Mouse (Mus musculus): ENCODE results near the gene Pde4b. TPM values are rescaled to one million over a fixed set of nuclear protein-coding genes. Genes with fewer than 3 reads are reported as not detected.

Pde4b gene
- polyA plus RNA-seq, 1 experiment from 2014 or later = 6.8 TPM

DNA sequence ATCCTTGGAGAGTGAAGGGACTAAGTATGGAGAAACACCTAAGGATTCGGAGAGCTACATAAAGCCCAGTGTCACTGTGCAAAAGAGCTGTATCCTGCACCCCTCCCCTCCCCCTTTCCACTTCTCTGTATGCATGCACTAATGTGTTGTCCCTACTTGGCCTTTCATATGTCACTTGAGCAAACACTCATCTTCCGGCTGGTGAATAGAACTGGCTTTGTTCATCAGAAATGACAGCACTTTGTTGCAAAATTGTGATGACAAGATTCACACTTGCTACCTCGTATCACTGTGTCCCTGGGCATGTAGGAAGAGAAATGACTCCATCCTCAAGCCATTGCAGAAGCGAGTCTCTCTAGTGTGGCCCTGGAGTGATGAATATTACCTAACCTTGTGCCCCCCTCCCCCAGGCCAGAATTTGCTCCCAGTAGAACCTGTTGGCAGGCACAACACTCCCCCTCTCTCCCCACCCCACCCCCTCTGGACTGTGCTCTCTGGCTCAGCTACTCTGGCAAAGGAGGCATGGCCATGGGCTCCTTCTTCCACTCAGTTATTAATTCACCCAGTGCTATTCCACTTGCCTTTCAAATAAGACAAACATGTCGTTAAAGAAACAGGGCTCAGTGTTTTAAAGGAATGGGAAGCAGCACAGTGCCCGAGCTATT lies 497.4 kb downstream of the Pde4b start:
- Histone ChIP-seq H3K27ac (replicated peaks; ENCODE audit: low read depth, low read length) (no peak overlapping the region), H3K9me3 (ENCODE audit: control insufficient read depth, low read length) (no peaks in the 10 kb centered on the region), H3K4me3 (ENCODE audit: low read depth, low read length) (no peak overlapping the region), H3K4me1 (ENCODE audit: control insufficient read depth, insufficient read depth, low read length) (peaks cover 3% of the 10 kb centered on the region; the same call in 1 of the 2 replicates), H3K27me3 (ENCODE audit: control insufficient read depth, insufficient read depth, low read length) (no peaks in the 10 kb centered on the region), H3K36me3 (ENCODE audit: control insufficient read depth, insufficient read depth, low read length) (no peaks in the 10 kb centered on the region), H3K4me2 (ENCODE audit: low read depth, severe bottlenecking) (no peak overlapping the region), H3K9ac (ENCODE audit: low read length) (no peak overlapping the region)
- WGBS = 65% methylated on average over 6 of the region's 6 CpGs
- DNase-seq (ENCODE audit: low spot score) = peak; percentile 13
- ATAC-seq (ENCODE audit: insufficient number of reproducible peaks, low FRiP score, low TSS enrichment, low read depth) = no peak

DNA sequence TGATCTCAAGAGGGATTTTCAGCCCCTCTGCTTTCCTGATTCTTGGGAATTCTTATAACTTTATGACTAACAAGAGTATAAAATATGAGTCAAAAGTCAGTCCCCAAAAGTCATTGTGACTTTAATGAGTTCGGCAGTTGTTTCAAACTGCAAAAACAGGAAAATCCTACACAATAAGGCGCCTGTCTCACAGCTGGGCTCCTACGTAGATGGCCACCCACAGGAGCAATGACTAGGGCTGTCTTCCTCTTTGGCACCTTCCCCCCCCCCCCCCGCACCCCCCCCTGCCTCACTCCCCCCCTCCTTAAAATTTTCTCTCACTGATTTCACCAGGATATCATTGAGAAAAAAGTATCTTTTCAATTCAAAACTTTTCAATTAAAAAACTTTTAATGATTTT lies 498.2 kb downstream of the Pde4b start:
- H3K9me3 ChIP-seq (ENCODE audit: control insufficient read depth, low read length) = no peaks in the 10 kb centered on the region
- H3K4me1 ChIP-seq (ENCODE audit: control insufficient read depth, insufficient read depth, low read length) = peaks cover 3% of the 10 kb centered on the region; the same call in 1 of the 2 replicates
- H3K4me3 ChIP-seq (ENCODE audit: low read depth, low read length) = no peak overlapping the region
- H3K27ac ChIP-seq (replicated peaks; ENCODE audit: low read depth, low read length) = no peak overlapping the region
- H3K27me3 ChIP-seq (ENCODE audit: control insufficient read depth, insufficient read depth, low read length) = no peaks in the 10 kb centered on the region
- DNase-seq (ENCODE audit: low spot score) (peak; percentile 16), ATAC-seq (ENCODE audit: insufficient number of reproducible peaks, low FRiP score, low TSS enrichment, low read depth) (no peak)
- WGBS = 63% methylated on average over 3 of the region's 4 CpGs
- no peak overlapping the region for H3K9ac ChIP-seq (ENCODE audit: low read length)
- no peaks in the 10 kb centered on the region for H3K36me3 ChIP-seq (ENCODE audit: control insufficient read depth, insufficient read depth, low read length)
- no peak overlapping the region for H3K4me2 ChIP-seq (ENCODE audit: low read depth, severe bottlenecking)

DNA sequence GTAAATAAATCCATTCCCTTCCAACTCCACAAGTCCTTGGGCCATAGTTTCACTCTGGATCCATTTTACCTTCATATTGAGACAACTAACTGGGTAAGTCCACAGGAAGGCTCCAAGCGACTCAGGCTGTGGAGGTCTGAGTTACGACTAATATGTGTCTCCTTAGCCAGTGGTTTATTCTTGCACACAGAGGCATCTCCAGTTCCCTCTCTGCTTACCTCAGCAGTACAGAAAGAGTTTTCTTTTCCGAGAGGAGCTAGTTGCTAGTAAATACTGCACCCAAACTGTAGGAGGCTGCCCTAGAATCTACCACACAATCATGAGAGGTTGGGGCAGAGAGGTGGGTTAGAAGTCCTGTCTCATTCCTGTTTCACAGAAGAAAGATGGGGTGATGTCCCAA lies 499.4 kb downstream of the Pde4b start:
- no peaks in the 10 kb centered on the region for H3K9me3 ChIP-seq (ENCODE audit: control insufficient read depth, low read length)
- H3K4me3 ChIP-seq (ENCODE audit: low read depth, low read length) = no peak overlapping the region
- H3K36me3 ChIP-seq (ENCODE audit: control insufficient read depth, insufficient read depth, low read length) = no peaks in the 10 kb centered on the region
- 89% methylated on average over 3 of the region's 3 CpGs for WGBS
- H3K27ac ChIP-seq (replicated peaks; ENCODE audit: low read depth, low read length) = no peak overlapping the region
- H3K27me3 ChIP-seq (ENCODE audit: control insufficient read depth, insufficient read depth, low read length) = no peaks in the 10 kb centered on the region
- DNase-seq (ENCODE audit: low spot score) (peak; percentile 12), ATAC-seq (ENCODE audit: insufficient number of reproducible peaks, low FRiP score, low TSS enrichment, low read depth) (no peak)
- H3K4me2 ChIP-seq (ENCODE audit: low read depth, severe bottlenecking) = no peak overlapping the region
- H3K4me1 ChIP-seq (ENCODE audit: control insufficient read depth, insufficient read depth, low read length) = peaks cover 3% of the 10 kb centered on the region; the same call in 1 of the 2 replicates
- no peak overlapping the region for H3K9ac ChIP-seq (ENCODE audit: low read length)

DNA sequence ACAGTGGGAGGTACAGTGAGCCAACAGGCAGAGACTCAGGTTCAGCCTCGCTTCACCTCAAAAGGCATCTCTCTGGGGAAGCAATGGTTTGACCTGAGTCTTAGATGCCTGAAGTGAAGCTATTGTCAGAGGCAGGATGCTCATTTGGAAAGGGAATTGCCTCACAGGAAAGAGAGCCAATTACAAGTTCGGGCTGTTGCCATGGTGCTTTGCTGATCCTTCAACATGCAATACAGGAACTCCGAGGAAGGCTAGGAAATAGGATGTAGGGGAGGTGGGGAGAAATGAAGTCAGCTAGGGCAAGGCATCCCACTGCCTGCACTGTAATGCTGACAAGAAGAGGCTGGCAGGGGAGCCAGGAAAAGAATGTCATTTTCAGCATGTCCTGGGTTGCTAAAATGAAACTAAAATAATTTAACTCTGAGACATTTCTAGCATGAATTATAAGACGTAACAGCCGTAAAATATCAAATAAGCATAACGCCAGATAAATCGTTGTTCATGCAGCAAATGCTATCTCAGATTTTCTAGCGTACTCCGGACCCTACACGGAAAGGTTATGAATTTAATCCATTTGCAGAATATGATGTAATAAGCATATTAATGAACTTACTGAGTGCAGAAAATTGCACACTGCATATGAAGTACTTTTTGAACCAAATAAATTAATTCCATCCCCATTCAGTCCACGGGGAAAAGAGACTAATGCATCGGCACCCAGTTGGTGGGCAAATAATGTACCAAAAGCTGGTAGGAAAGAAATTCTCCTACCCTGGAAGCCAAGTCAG lies 501.5 kb downstream of the Pde4b start:
- Histone ChIP-seq H3K36me3 (ENCODE audit: control insufficient read depth, insufficient read depth, low read length) (no peaks in the 10 kb centered on the region), H3K27me3 (ENCODE audit: control insufficient read depth, insufficient read depth, low read length) (no peaks in the 10 kb centered on the region), H3K4me2 (ENCODE audit: low read depth, severe bottlenecking) (no peak overlapping the region; the same call in 1 of the 2 replicates), H3K27ac (replicated peaks; ENCODE audit: low read depth, low read length) (no peak overlapping the region), H3K9ac (ENCODE audit: low read length) (no peak overlapping the region), H3K4me3 (ENCODE audit: low read depth, low read length) (no peak overlapping the region), H3K4me1 (ENCODE audit: control insufficient read depth, insufficient read depth, low read length) (peaks cover 3% of the 10 kb centered on the region; the same call in 1 of the 2 replicates), H3K9me3 (ENCODE audit: control insufficient read depth, low read length) (no peaks in the 10 kb centered on the region)
- ATAC-seq (ENCODE audit: insufficient number of reproducible peaks, low FRiP score, low TSS enrichment, low read depth) (no peak), DNase-seq (ENCODE audit: low spot score) (peak; percentile 22)
- 50% methylated on average over 12 of the region's 12 CpGs for WGBS

DNA sequence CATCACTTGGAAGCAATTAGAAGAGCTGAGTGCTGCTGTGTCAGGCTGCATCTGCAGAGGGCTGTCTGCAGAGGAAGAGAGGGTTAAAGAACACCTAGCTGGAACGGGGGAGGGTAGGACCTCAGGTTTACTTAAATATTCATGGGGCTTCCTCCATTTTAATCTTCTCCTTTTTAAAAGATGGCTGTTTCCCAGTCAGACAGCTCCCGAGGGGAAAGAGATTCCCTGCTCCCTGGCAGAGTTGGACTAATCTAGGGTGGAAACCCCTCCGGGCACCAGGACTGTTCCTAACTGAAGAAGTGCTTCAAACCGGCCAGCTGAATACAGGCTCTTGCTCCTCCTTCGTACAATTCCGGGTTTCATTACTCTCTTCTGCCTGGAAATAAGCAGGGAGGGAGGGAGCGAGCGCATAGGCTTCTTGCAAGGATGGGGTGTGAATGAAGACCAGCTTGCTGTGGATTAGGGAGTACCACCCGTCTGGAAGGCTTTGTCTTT lies 502.2 kb downstream of the Pde4b start:
- Histone ChIP-seq H3K9me3 (ENCODE audit: control insufficient read depth, low read length) (no peaks in the 10 kb centered on the region), H3K4me1 (ENCODE audit: control insufficient read depth, insufficient read depth, low read length) (peaks cover 3% of the 10 kb centered on the region; the same call in 1 of the 2 replicates), H3K4me2 (ENCODE audit: low read depth, severe bottlenecking) (peak overlapping the region; percentile 24; the same call in 1 of the 2 replicates), H3K27me3 (ENCODE audit: control insufficient read depth, insufficient read depth, low read length) (no peaks in the 10 kb centered on the region), H3K9ac (ENCODE audit: low read length) (no peak overlapping the region), H3K36me3 (ENCODE audit: control insufficient read depth, insufficient read depth, low read length) (no peaks in the 10 kb centered on the region), H3K4me3 (ENCODE audit: low read depth, low read length) (no peak overlapping the region), H3K27ac (replicated peaks; ENCODE audit: low read depth, low read length) (no peak overlapping the region)
- 3% methylated on average over 9 of the region's 9 CpGs for WGBS
- DNase-seq (ENCODE audit: low spot score) (peak; percentile 21), ATAC-seq (ENCODE audit: insufficient number of reproducible peaks, low FRiP score, low TSS enrichment, low read depth) (no peak)

DNA sequence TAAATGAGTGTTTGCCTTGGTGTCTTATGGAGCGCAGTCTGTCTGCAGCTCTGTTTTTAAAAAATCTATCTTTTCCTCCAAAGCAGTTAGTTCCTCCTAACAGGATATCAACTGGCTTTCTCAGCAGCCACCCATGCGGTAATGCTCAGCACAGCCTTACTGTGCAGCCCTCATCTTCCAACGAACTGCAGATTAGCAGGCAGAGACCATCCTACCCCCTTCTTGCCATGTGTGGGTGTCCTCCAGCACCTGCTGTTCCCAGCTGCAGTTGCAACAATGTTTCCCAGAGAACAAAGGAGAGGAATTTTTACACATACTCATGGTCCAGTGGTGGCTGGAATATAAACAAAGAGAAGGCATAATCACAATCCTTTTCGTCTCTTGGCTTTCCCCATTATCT lies 504.5 kb downstream of the Pde4b start:
- no peaks in the 10 kb centered on the region for H3K4me1 ChIP-seq (ENCODE audit: control insufficient read depth, insufficient read depth, low read length)
- no peak overlapping the region for H3K27ac ChIP-seq (replicated peaks; ENCODE audit: low read depth, low read length)
- H3K9me3 ChIP-seq (ENCODE audit: control insufficient read depth, low read length) = no peaks in the 10 kb centered on the region
- H3K36me3 ChIP-seq (ENCODE audit: control insufficient read depth, insufficient read depth, low read length) = no peaks in the 10 kb centered on the region
- no peaks in the 10 kb centered on the region for H3K27me3 ChIP-seq (ENCODE audit: control insufficient read depth, insufficient read depth, low read length)
- no peak overlapping the region for H3K9ac ChIP-seq (ENCODE audit: low read length)
- no peak for DNase-seq (ENCODE audit: low spot score)
- WGBS = 70% methylated on average over 4 of the region's 4 CpGs
- H3K4me2 ChIP-seq (ENCODE audit: low read depth, severe bottlenecking) = no peak overlapping the region
- no peak for ATAC-seq (ENCODE audit: insufficient number of reproducible peaks, low FRiP score, low TSS enrichment, low read depth)
- H3K4me3 ChIP-seq (ENCODE audit: low read depth, low read length) = no peak overlapping the region

DNA sequence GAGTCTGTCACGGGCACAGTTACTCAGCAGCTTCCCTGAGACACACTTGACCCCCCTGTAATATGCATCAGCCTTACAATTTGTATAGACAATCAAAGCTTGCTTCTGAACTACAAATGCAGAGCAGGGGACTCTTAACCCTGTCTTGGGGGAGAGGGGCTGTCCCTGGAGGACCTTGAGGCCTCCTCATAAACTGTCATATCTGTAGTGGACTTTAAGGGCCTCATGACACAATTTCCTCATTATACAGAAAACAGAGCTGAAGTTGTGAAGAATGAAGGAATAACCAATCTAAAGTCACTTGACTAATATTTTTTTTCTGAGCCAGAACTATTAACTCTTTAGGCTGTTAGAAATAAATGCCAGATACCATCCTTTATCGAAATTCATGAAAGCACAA lies 505.2 kb downstream of the Pde4b start:
- H3K27ac ChIP-seq (replicated peaks; ENCODE audit: low read depth, low read length) = no peak overlapping the region
- H3K36me3 ChIP-seq (ENCODE audit: control insufficient read depth, insufficient read depth, low read length) = no peaks in the 10 kb centered on the region
- ATAC-seq (ENCODE audit: insufficient number of reproducible peaks, low FRiP score, low TSS enrichment, low read depth) (no peak), DNase-seq (ENCODE audit: low spot score) (no peak)
- no peaks in the 10 kb centered on the region for H3K4me1 ChIP-seq (ENCODE audit: control insufficient read depth, insufficient read depth, low read length)
- no peak overlapping the region for H3K4me3 ChIP-seq (ENCODE audit: low read depth, low read length)
- no peaks in the 10 kb centered on the region for H3K27me3 ChIP-seq (ENCODE audit: control insufficient read depth, insufficient read depth, low read length)
- no peak overlapping the region for H3K9ac ChIP-seq (ENCODE audit: low read length)
- H3K9me3 ChIP-seq (ENCODE audit: control insufficient read depth, low read length) = no peaks in the 10 kb centered on the region
- WGBS = 88% methylated on average over 2 of the region's 2 CpGs
- H3K4me2 ChIP-seq (ENCODE audit: low read depth, severe bottlenecking) = no peak overlapping the region

DNA sequence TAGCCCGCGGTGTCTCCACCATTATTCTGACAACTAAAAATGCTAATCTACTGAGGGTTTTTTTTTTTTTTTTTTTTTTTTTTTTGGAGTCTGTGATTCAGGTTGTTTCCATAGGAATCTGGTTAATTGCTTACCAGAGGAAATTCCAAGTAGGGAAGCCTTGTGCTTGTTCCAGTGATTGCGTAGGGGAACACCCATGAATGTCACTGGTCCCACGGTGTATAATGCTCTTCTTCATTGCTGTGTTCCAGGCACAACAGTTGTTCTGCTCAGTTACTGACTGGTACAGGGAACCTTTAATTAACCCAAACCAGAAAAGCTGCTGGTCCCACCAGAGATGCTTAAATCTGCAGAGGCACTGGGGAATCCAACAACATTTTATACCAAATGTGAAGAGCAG lies 506.3 kb downstream of the Pde4b start:
- Histone ChIP-seq H3K36me3 (ENCODE audit: control insufficient read depth, insufficient read depth, low read length) (no peaks in the 10 kb centered on the region), H3K27me3 (ENCODE audit: control insufficient read depth, insufficient read depth, low read length) (no peaks in the 10 kb centered on the region), H3K4me1 (ENCODE audit: control insufficient read depth, insufficient read depth, low read length) (no peaks in the 10 kb centered on the region), H3K9me3 (ENCODE audit: control insufficient read depth, low read length) (no peaks in the 10 kb centered on the region), H3K4me2 (ENCODE audit: low read depth, severe bottlenecking) (no peak overlapping the region), H3K27ac (replicated peaks; ENCODE audit: low read depth, low read length) (no peak overlapping the region), H3K9ac (ENCODE audit: low read length) (no peak overlapping the region), H3K4me3 (ENCODE audit: low read depth, low read length) (no peak overlapping the region)
- no peak for DNase-seq (ENCODE audit: low spot score)
- no peak for ATAC-seq (ENCODE audit: insufficient number of reproducible peaks, low FRiP score, low TSS enrichment, low read depth)
- WGBS = 74% methylated on average over 4 of the region's 4 CpGs
